Mouse (Mus musculus): ENCODE results near the gene Rhod. TPM values are rescaled to one million over a fixed set of nuclear protein-coding genes. Genes with fewer than 3 reads are reported as not detected.
"Not testable (repeated sequence)": the region's sequence is repeated elsewhere in the genome, so short reads cannot be mapped to it uniquely, and the experiment has no call there.

Gene Rhod
- polyA plus RNA-seq, 1 experiment from 2014 or later = 6.4 TPM

DNA sequence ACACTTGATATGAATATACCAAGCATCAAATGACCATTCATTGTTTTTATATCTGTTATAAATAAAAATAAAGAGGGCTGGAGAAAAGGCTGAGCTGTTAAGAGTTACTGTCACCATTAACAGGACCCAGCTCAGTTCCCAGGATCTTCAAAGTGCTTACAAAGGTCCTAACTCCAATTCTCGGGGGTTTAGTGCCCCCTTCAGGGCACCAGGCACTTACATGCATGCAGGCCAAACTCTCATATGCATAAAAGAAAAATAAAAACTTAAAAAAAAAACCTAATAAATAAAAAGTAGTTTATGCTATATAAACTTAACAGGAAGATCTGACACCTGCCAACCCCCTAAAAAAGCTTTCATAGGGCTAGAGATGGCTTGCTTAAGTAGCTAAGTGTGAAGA is 54.9 kb downstream of the Rhod start:
- Histone ChIP-seq H3K9ac (ENCODE audit: low read depth, low read length) (no peak overlapping the region), H3K27ac (ENCODE audit: low read depth, low read length) (no peak overlapping the region), H3K27me3 (replicated peaks; ENCODE audit: control insufficient read depth, insufficient read depth, low read length) (no peaks in the 10 kb centered on the region), H3K4me1 (ENCODE audit: control insufficient read depth, insufficient read depth, low read depth, low read length) (no peaks in the 10 kb centered on the region), H3K9me3 (ENCODE audit: control insufficient read depth, low read length) (no peaks in the 10 kb centered on the region), H3K36me3 (ENCODE audit: control insufficient read depth, insufficient read depth, low read length) (no peaks in the 10 kb centered on the region), H3K4me2 (ENCODE audit: low read length) (no peak overlapping the region), H3K4me3 (ENCODE audit: low read length) (no peak overlapping the region)
- WGBS = 35% methylated on average over 1 of the region's 1 CpGs
- no peak for ATAC-seq

DNA sequence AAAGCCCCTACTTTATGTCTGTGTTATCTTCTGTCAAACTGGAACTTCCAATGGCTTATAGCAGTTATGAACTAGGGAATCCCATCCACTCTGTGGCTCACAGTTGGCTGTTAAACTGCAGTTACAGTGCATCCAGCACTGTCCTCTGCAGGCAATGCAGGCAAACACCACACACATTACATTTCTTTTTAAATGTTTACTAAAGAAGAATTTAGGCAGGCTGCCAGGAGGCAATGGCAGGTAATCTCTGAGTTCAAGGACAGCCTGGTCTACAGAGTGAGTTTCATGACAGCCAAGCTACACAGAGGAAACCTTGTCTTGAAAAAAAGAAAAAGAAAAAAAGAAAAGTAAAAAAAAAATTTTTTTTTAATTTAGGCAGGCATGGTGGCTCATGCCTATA is 55.9 kb downstream of the Rhod start:
- H3K27me3 ChIP-seq (replicated peaks; ENCODE audit: control insufficient read depth, insufficient read depth, low read length) = no peaks in the 10 kb centered on the region
- H3K4me1 ChIP-seq (ENCODE audit: control insufficient read depth, insufficient read depth, low read depth, low read length) = no peaks in the 10 kb centered on the region
- no peak overlapping the region for H3K9ac ChIP-seq (ENCODE audit: low read depth, low read length)
- no peak overlapping the region for H3K4me2 ChIP-seq (ENCODE audit: low read length)
- no peaks in the 10 kb centered on the region for H3K36me3 ChIP-seq (ENCODE audit: control insufficient read depth, insufficient read depth, low read length)
- ATAC-seq = no peak
- H3K9me3 ChIP-seq (ENCODE audit: control insufficient read depth, low read length) = no peaks in the 10 kb centered on the region
- H3K27ac ChIP-seq (ENCODE audit: low read depth, low read length) = no peak overlapping the region
- no peak overlapping the region for H3K4me3 ChIP-seq (ENCODE audit: low read length)

DNA sequence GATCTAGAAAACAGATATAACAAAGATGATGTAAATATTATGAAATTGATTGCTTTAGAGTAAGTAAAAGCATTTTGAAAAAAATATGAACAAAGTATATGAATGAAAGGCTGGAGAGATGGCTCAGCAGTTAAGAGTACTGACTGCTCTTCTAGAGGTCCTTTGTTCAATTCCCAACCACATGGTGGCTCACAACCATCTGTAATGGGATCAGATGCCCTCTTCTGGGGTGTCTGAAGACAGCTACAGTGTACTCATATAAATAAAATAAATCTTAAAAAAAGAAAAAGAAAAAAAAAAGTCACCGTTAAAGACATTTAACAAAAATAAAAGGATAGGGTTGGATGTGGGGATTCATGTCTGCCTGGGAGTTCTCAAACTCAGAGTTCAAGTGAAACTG is 56.9 kb downstream of the Rhod start:
- 90% methylated on average over 1 of the region's 1 CpGs for WGBS
- H3K4me3 ChIP-seq (ENCODE audit: low read length); H3K4me2 ChIP-seq (ENCODE audit: low read length); H3K36me3 ChIP-seq (ENCODE audit: control insufficient read depth, insufficient read depth, low read length); H3K27me3 ChIP-seq (replicated peaks; ENCODE audit: control insufficient read depth, insufficient read depth, low read length); H3K9me3 ChIP-seq (ENCODE audit: control insufficient read depth, low read length); ATAC-seq; H3K27ac ChIP-seq (ENCODE audit: low read depth, low read length); H3K4me1 ChIP-seq (ENCODE audit: control insufficient read depth, insufficient read depth, low read depth, low read length); H3K9ac ChIP-seq (ENCODE audit: low read depth, low read length): not testable (repeated sequence)

Other genes starting within 250 kb of the Rhod start
- gene Tbc1d10c, start 248.1 kb downstream of the Rhod start, polyA plus RNA-seq (2015; fragmentation: Nextera tagmentation; extraction: Ambion mirVana) = 0.54 and 1.1 TPM in 2 replicates
- gene Ppp1ca, start 247.4 kb downstream of the Rhod start, polyA plus RNA-seq (2015; fragmentation: Nextera tagmentation; extraction: Ambion mirVana) = 604 and 614 TPM in 2 replicates
- 25.0 and 26.5 TPM in 2 replicates for gene Rad9a, start 237.8 kb downstream of the Rhod start, polyA plus RNA-seq (2015; fragmentation: Nextera tagmentation; extraction: Ambion mirVana)
- 1.0 and 1.1 TPM in 2 replicates for gene Clcf1, start 225.2 kb downstream of the Rhod start, polyA plus RNA-seq (2015; fragmentation: Nextera tagmentation; extraction: Ambion mirVana)
- gene AC109138.7, start 225.1 kb downstream of the Rhod start, polyA plus RNA-seq (2015; fragmentation: Nextera tagmentation; extraction: Ambion mirVana) = not detected in 2 replicates
- 21.3 and 24.0 TPM in 2 replicates for gene Pold4, start 207.5 kb downstream of the Rhod start, polyA plus RNA-seq (2015; fragmentation: Nextera tagmentation; extraction: Ambion mirVana)
- gene Ssh3, start 170.3 kb downstream of the Rhod start, polyA plus RNA-seq (2015; fragmentation: Nextera tagmentation; extraction: Ambion mirVana) = 19.9 and 21.2 TPM in 2 replicates
- gene Ankrd13d, start 156.3 kb downstream of the Rhod start, polyA plus RNA-seq (2015; fragmentation: Nextera tagmentation; extraction: Ambion mirVana) = 69.0 and 85.3 TPM in 2 replicates
- gene Grk2, start 133.2 kb downstream of the Rhod start, polyA plus RNA-seq (2015; fragmentation: Nextera tagmentation; extraction: Ambion mirVana) = 27.3 and 28.3 TPM in 2 replicates
- 29.8 and 34.8 TPM in 2 replicates for gene Kdm2a, start 41.1 kb downstream of the Rhod start, polyA plus RNA-seq (2015; fragmentation: Nextera tagmentation; extraction: Ambion mirVana)
- gene Syt12, start 38.0 kb upstream of the Rhod start, polyA plus RNA-seq (2015; fragmentation: Nextera tagmentation; extraction: Ambion mirVana) = 8.4 and 9.0 TPM in 2 replicates
- gene 2010003K11Rik, start 59.2 kb upstream of the Rhod start, polyA plus RNA-seq (2015; fragmentation: Nextera tagmentation; extraction: Ambion mirVana) = not detected in 2 replicates
- gene Pcx, start 71.0 kb upstream of the Rhod start, polyA plus RNA-seq (2015; fragmentation: Nextera tagmentation; extraction: Ambion mirVana) = 52.5 and 53.2 TPM in 2 replicates
- 8.0 and 10.5 TPM in 2 replicates for gene Lrfn4, start 176.2 kb upstream of the Rhod start, polyA plus RNA-seq (2015; fragmentation: Nextera tagmentation; extraction: Ambion mirVana)
- 51.8 and 54.8 TPM in 2 replicates for gene Rce1, start 186.2 kb upstream of the Rhod start, polyA plus RNA-seq (2015; fragmentation: Nextera tagmentation; extraction: Ambion mirVana)